Mouse (Mus musculus) MEL (cell line): Measurements from ENCODE around the gene Olfr1022. TPM values are rescaled to one million over a fixed set of nuclear protein-coding genes. Genes with fewer than 3 reads are reported as not detected.

ENCODE experiments used
- DNase-seq: peaks from one replicate; pipeline ENCODE4 v3.0.0; 2011; ENCODE audit warnings: low read depth, low spot score
- H3K27ac ChIP-seq: 2 replicates; pipeline ENCODE4 v1.5.1; 2012; ENCODE audit warnings: low read depth, mild to moderate bottlenecking, control low read depth, low read length, moderate library complexity; ENCODE audit not compliant: control insufficient read depth
- H3K27me3 ChIP-seq, 2 experiments: fragments of 150-350 bp in 1 of 2; sonication (generic) in 1 of 2; 2 replicates each; pipeline ENCODE4 v1.6.1; 2012; ENCODE audit warnings: low read length in 2 of 2, mild to moderate bottlenecking in 2 of 2, improper control_type of control experiment in 1 of 2, moderate library complexity in 1 of 2; ENCODE audit not compliant: insufficient read depth in 2 of 2, control insufficient read depth in 1 of 2
- H3K36me3 ChIP-seq, 2 experiments: 2 replicates each; pipeline ENCODE4 v1.6.1; 2012 to 2014; ENCODE audit warnings: low read length in 2 of 2, improper control_type of control experiment in 1 of 2, inconsistent platforms in 1 of 2, mild to moderate bottlenecking in 1 of 2; ENCODE audit not compliant: insufficient read depth in 2 of 2, control insufficient read depth in 1 of 2
- H3K4me1 ChIP-seq, 2 experiments: fragments of 150-350 bp in 1 of 2; sonication (generic) in 1 of 2; 2 replicates each; pipeline ENCODE4 v1.6.1; 2012; ENCODE audit warnings: low read length in 2 of 2, improper control_type of control experiment in 1 of 2, mild to moderate bottlenecking in 1 of 2; ENCODE audit not compliant: insufficient read depth in 2 of 2, control insufficient read depth in 1 of 2
- H3K4me3 ChIP-seq, 2 experiments: fragments of 150-350 bp in 1 of 2; sonication (generic) in 1 of 2; 2 replicates each; pipeline ENCODE4 v1.5.1; 2012; ENCODE audit warnings: low read depth in 2 of 2, low read length in 2 of 2, mild to moderate bottlenecking in 2 of 2, moderate library complexity in 2 of 2, control low read depth in 1 of 2, improper control_type of control experiment in 1 of 2; ENCODE audit not compliant: control insufficient read depth in 1 of 2, insufficient read depth in 1 of 2
- H3K79me2 ChIP-seq: 2 replicates; pipeline ENCODE4 v1.6.1; 2012; ENCODE audit warnings: mild to moderate bottlenecking, low read length, moderate library complexity; ENCODE audit not compliant: control insufficient read depth, poor library complexity, insufficient read depth
- H3K9ac ChIP-seq: 2 replicates; pipeline ENCODE4 v1.6.1; 2012; ENCODE audit warnings: low read depth, mild to moderate bottlenecking, control low read depth, low read length, moderate library complexity; ENCODE audit not compliant: control insufficient read depth, poor library complexity, severe bottlenecking
- H3K9me3 ChIP-seq: fragments of 150-350 bp; sonication (generic); replicated peaks from 2 replicates; pipeline ENCODE4 v1.6.1; 2012; ENCODE audit warnings: mild to moderate bottlenecking, low read length, improper control_type of control experiment, moderate library complexity; ENCODE audit not compliant: insufficient read depth
- CTCF ChIP-seq, 3 experiments: IDR thresholded peaks in 2 of 3; conservative IDR thresholded peaks in 1 of 3; 2 replicates each; pipeline ENCODE4 v1.5.1; 2011 to 2012; ENCODE audit warnings: low read length in 3 of 3, low read depth in 2 of 3, mild to moderate bottlenecking in 2 of 3, improper control_type of control experiment in 1 of 3, inconsistent platforms in 1 of 3, mixed read lengths in 1 of 3, moderate library complexity in 1 of 3; ENCODE audit not compliant: control insufficient read depth in 1 of 3, insufficient read depth in 1 of 3, poor library complexity in 1 of 3, severe bottlenecking in 1 of 3
- ELF1 ChIP-seq: IDR thresholded peaks from 2 replicates; pipeline ENCODE4 v1.6.1; 2014; ENCODE audit warnings: low read depth, mild to moderate bottlenecking, inconsistent platforms, low read length, improper control_type of control experiment, moderate library complexity
- ETS1 ChIP-seq: IDR thresholded peaks from 2 replicates; pipeline ENCODE4 v1.6.1; 2012; ENCODE audit warnings: low read depth, mild to moderate bottlenecking, inconsistent platforms, low read length, improper control_type of control experiment, moderate library complexity
- GABPA ChIP-seq: IDR thresholded peaks from 2 replicates; pipeline ENCODE4 v1.6.1; 2012; ENCODE audit warnings: low read depth, mild to moderate bottlenecking, inconsistent platforms, low read length, improper control_type of control experiment, moderate library complexity
- JUND ChIP-seq: IDR thresholded peaks from 2 replicates; pipeline ENCODE4 v1.6.1; 2011; ENCODE audit warnings: low read depth, mild to moderate bottlenecking, improper control_type of control experiment, low read length
- KAT2A ChIP-seq: conservative IDR thresholded peaks from 2 replicates; pipeline ENCODE4 v1.6.1; 2012; ENCODE audit warnings: low read depth, low read length, improper control_type of control experiment, inconsistent platforms
- MAFK ChIP-seq: IDR thresholded peaks from 2 replicates; pipeline ENCODE4 v1.6.1; 2011; ENCODE audit warnings: low read depth, mild to moderate bottlenecking, low read length, improper control_type of control experiment, borderline replicate concordance
- MAX ChIP-seq: IDR thresholded peaks from 2 replicates; pipeline ENCODE4 v1.6.1; 2011; ENCODE audit warnings: low read length, improper control_type of control experiment
- MEF2A ChIP-seq: IDR thresholded peaks from 2 replicates; pipeline ENCODE4 v1.6.1; 2014; ENCODE audit warnings: low read depth, mild to moderate bottlenecking, inconsistent platforms, low read length, improper control_type of control experiment; ENCODE audit not compliant: poor library complexity, insufficient replicate concordance, severe bottlenecking; ENCODE audit errors: extremely low read depth
- MYB ChIP-seq: IDR thresholded peaks from 2 replicates; pipeline ENCODE4 v1.6.1; 2011; ENCODE audit warnings: mild to moderate bottlenecking, low read depth, low read length, improper control_type of control experiment
- MYC ChIP-seq: IDR thresholded peaks from 2 replicates; pipeline ENCODE4 v1.6.1; 2011; ENCODE audit warnings: low read depth, mild to moderate bottlenecking, low read length, improper control_type of control experiment, moderate library complexity
- POLR2AphosphoS2 ChIP-seq: IDR thresholded peaks from 2 replicates; pipeline ENCODE4 v1.6.1; 2011; ENCODE audit warnings: low read length, improper control_type of control experiment
- POLR2AphosphoS5 ChIP-seq: IDR thresholded peaks from 2 replicates; pipeline ENCODE4 v1.6.1; 2012; ENCODE audit warnings: low read depth, borderline replicate concordance, mild to moderate bottlenecking, inconsistent platforms, low read length, moderate library complexity, mixed read lengths
- RAD21 ChIP-seq: IDR thresholded peaks from 2 replicates; pipeline ENCODE4 v1.6.1; 2011; ENCODE audit warnings: mild to moderate bottlenecking, low read depth, low read length, improper control_type of control experiment
- RCOR1 ChIP-seq: IDR thresholded peaks from 2 replicates; pipeline ENCODE4 v1.6.1; 2012; ENCODE audit warnings: low read depth, mild to moderate bottlenecking, inconsistent platforms, low read length, improper control_type of control experiment
- TAL1 ChIP-seq: IDR thresholded peaks from 2 replicates; pipeline ENCODE4 v1.6.1; 2012; ENCODE audit warnings: mild to moderate bottlenecking, inconsistent platforms, low read length, moderate library complexity, mixed read lengths
- USF1 ChIP-seq: IDR thresholded peaks from 2 replicates; pipeline ENCODE4 v1.6.1; 2014; ENCODE audit warnings: low read depth, mild to moderate bottlenecking, inconsistent platforms, low read length, improper control_type of control experiment, moderate library complexity
- USF2 ChIP-seq, 2 experiments: IDR thresholded peaks; 2 replicates each; pipeline ENCODE4 v1.6.1; 2011 to 2012; ENCODE audit warnings: improper control_type of control experiment in 2 of 2, low read length in 2 of 2, borderline replicate concordance in 1 of 2, inconsistent platforms in 1 of 2, low read depth in 1 of 2, mild to moderate bottlenecking in 1 of 2; ENCODE audit not compliant: insufficient read depth in 1 of 2
- polyA plus RNA-seq, 2 experiments: library from polyadenylated mRNA; stranded (reverse) in 1 of 2; unstranded in 1 of 2; fragments of >175 nt in 1 of 2; fragments of >200 nt in 1 of 2; gene quantifications; 2 replicates each; pipeline versions ENCODE4 v1.2.1 to v1.2.4; 2012; ENCODE audit warnings: low replicate concordance in 2 of 2, low read depth in 1 of 2; ENCODE audit not compliant: insufficient read length in 2 of 2, insufficient read depth in 1 of 2, missing spikeins in 1 of 2
- total RNA-seq: library from RNA; depleted of rRNA; stranded (reverse); fragments of 300-350 nt; gene quantifications from 2 replicates; pipeline ENCODE4 v1.2.3, GENCODE M21; 2012; rRNA removed

Olfr1022 gene
- total RNA-seq (not detected in 2 replicates), polyA plus RNA-seq (not detected)

DNA sequence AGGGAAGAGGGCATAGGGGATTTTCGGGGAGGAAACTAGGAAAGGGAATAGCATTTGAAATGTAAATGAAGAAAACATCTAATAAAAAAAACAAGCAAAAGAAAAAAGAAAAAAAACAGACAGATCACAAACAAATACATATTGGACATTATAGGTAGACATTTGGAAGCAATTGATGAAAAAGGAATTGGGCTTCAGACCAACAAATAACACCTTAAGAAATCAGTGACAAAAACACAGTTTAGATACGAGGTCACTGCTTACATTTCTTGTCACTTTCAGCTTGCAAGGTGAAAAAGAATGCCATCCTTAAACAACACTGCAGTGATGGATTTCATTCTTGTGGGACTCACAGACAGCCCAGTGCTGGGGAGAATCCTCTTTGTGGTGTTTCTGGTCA lies at the start of gene Olfr1022:
Gene Olfr1022, plus strand, starts transcription at position 301 of the 400 bp plus-strand sequence.
- no peak within 1 kb of the TSS for H3K27ac ChIP-seq
- H3K79me2 ChIP-seq: no peaks in the 10 kb centered on the region
- no peaks in the 10 kb centered on the region for H3K27me3 ChIP-seq
- no peaks in the 10 kb centered on the region for H3K9me3 ChIP-seq
- no peaks in the 10 kb centered on the region for H3K36me3 ChIP-seq
- TF ChIP-seq MAX: no peak
- TF ChIP-seq KAT2A: no peak
- no peak for TF ChIP-seq CTCF (IDR thresholded peaks at IDR 0.05 in 2 of 3, conservative IDR thresholded peaks at IDR 0.05 in 1 of 3; ENCODE audit: control insufficient read depth in 1 of 3, insufficient read depth in 1 of 3, low read depth in 2 of 3, low read length in 3 of 3, poor library complexity in 1 of 3, severe bottlenecking in 1 of 3)
- TF ChIP-seq MEF2A: no peak
- no peak for TF ChIP-seq TAL1
- TF ChIP-seq MYB: no peak
- TF ChIP-seq ETS1: no peak
- TF ChIP-seq GABPA: no peak
- TF ChIP-seq USF1: no peak
- TF ChIP-seq POLR2AphosphoS2: no peak
- no peak for TF ChIP-seq POLR2AphosphoS5
- no peak for TF ChIP-seq USF2 (IDR thresholded peaks at IDR 0.05; ENCODE audit: borderline replicate concordance in 1 of 2, insufficient read depth in 1 of 2, low read depth in 1 of 2, low read length in 2 of 2)
- no peak for TF ChIP-seq JUND
- no peak for TF ChIP-seq RAD21
- no peaks in the 10 kb centered on the region for H3K4me1 ChIP-seq
- DNase-seq: no peak
- no peak within 1 kb of the TSS for H3K9ac ChIP-seq
- no peak within 1 kb of the TSS for H3K4me3 ChIP-seq

DNA sequence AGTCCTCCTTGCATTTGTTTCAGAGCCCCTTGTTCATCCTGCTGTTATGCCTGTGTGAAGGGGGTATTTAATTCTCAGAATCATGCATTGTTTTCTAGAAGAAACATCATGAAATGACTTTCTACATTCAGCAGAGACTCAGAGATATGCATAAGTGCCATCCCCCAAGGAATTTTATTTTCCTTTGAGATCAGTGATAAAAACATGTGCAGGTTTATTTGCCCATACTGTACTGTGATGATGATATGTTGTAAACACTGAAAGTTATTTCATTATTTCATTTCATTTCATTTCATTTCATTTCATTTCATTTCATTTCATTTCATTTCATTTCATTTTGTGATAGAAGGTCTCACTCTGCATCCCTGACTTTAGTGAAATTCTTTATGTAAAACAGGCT lies 23.0 kb upstream of the Olfr1022 start, which contains the start of gene Olfr1019:
Gene Olfr1019, minus strand, starts transcription at position 101 of the 400 bp plus-strand sequence.
- H3K9me3 ChIP-seq: no peaks in the 10 kb centered on the region
- no peaks in the 10 kb centered on the region for H3K27me3 ChIP-seq
- H3K4me1 ChIP-seq: no peaks in the 10 kb centered on the region

More for the DNA sequence above, 23.0 kb upstream of the Olfr1022 start, which contains the start of gene Olfr1019:
- Histone ChIP-seq H3K9ac (no peak within 1 kb of the TSS), H3K79me2 (no peaks in the 10 kb centered on the region), H3K36me3 (no peaks in the 10 kb centered on the region), H3K27ac (no peak within 1 kb of the TSS), H3K4me3 (no peak within 1 kb of the TSS)
- DNase-seq: no peak
- TF ChIP-seq MAFK (no peak), ELF1 (no peak), TAL1 (no peak), POLR2AphosphoS5 (no peak), RCOR1 (no peak), MYC (no peak)
